Mouse (Mus musculus) cerebellum, adult 11 months (tissue): Measurements from ENCODE around the gene Slc25a38.
"Not testable (repeated sequence)": the region's sequence is repeated elsewhere in the genome, so short reads cannot be mapped to it uniquely, and the experiment has no call there.

Experiments
- DNase-seq: peaks from one replicate; pipeline ENCODE4 v3.0.0; 2022

Slc25a38 gene

GRCm38 (mm10) chr9:120108953-120109352, 1.2 kb upstream of the Slc25a38 start:
- not testable (repeated sequence) for DNase-seq

GRCm38 (mm10) chr9:120111156-120111945, 1.2 kb downstream of the Slc25a38 start:
- DNase-seq: no peak

- DNase-seq: no peak
These were observed 2.3 kb downstream of the Slc25a38 start for GRCm38 (mm10) chr9:120112472-120112871.

GRCm38 (mm10) chr9:120113456-120113855, 3.3 kb downstream of the Slc25a38 start:
- DNase-seq: no peak

- DNase-seq: no peak
These were observed 4.0 kb downstream of the Slc25a38 start for GRCm38 (mm10) chr9:120114051-120114788.

- no peak for DNase-seq
These were observed 4.6 kb downstream of the Slc25a38 start for GRCm38 (mm10) chr9:120114789-120115151.

GRCm38 (mm10) chr9:120115580-120115979, 5.4 kb downstream of the Slc25a38 start:
- DNase-seq: no peak

- no peak for DNase-seq
These were observed 6.0 kb downstream of the Slc25a38 start for GRCm38 (mm10) chr9:120116184-120116624.

GRCm38 (mm10) chr9:120118212-120118611, 8.0 kb downstream of the Slc25a38 start:
- no peak for DNase-seq

- DNase-seq: no peak
These were observed 10.3 kb downstream of the Slc25a38 start for GRCm38 (mm10) chr9:120120503-120120902.

GRCm38 (mm10) chr9:120126868-120127267, 16.7 kb downstream of the Slc25a38 start:
- no peak for DNase-seq

GRCm38 (mm10) chr9:120127538-120128251, 17.5 kb downstream of the Slc25a38 start, which contains the start of gene Rpsa:
TSS of gene Rpsa (plus strand) at chr9:120127689.
- DNase-seq: peak; percentile 97

- no peak for DNase-seq
These were observed 19.1 kb downstream of the Slc25a38 start for GRCm38 (mm10) chr9:120129276-120129675.

- DNase-seq: no peak
These were observed 21.7 kb downstream of the Slc25a38 start for GRCm38 (mm10) chr9:120131784-120132288.

GRCm38 (mm10) chr9:120132980-120133754, 23.0 kb downstream of the Slc25a38 start:
- DNase-seq: no peak

GRCm38 (mm10) chr9:120133755-120134475, 23.7 kb downstream of the Slc25a38 start:
- DNase-seq: no peak

- DNase-seq: no peak
These were observed 24.5 kb downstream of the Slc25a38 start for GRCm38 (mm10) chr9:120134529-120135160.

GRCm38 (mm10) chr9:120135454-120135853, 25.3 kb downstream of the Slc25a38 start:
- no peak for DNase-seq

- DNase-seq: peak; percentile 49
These were observed 30.5 kb downstream of the Slc25a38 start for GRCm38 (mm10) chr9:120140652-120141051.

- no peak for DNase-seq
These were observed 34.3 kb downstream of the Slc25a38 start for GRCm38 (mm10) chr9:120144474-120144873.

- DNase-seq: no peak
These were observed 39.2 kb downstream of the Slc25a38 start, which contains the start of gene Mobp for GRCm38 (mm10) chr9:120149222-120149828. TSS of gene Mobp (plus strand) at chr9:120149707.
